Mouse (Mus musculus): ENCODE results near the gene Rnf187. TPM values are rescaled to one million over a fixed set of nuclear protein-coding genes. Genes with fewer than 3 reads are reported as not detected.

Gene Rnf187
- polyA plus RNA-seq, 2 experiments, result 83.3 to 104 TPM

DNA sequence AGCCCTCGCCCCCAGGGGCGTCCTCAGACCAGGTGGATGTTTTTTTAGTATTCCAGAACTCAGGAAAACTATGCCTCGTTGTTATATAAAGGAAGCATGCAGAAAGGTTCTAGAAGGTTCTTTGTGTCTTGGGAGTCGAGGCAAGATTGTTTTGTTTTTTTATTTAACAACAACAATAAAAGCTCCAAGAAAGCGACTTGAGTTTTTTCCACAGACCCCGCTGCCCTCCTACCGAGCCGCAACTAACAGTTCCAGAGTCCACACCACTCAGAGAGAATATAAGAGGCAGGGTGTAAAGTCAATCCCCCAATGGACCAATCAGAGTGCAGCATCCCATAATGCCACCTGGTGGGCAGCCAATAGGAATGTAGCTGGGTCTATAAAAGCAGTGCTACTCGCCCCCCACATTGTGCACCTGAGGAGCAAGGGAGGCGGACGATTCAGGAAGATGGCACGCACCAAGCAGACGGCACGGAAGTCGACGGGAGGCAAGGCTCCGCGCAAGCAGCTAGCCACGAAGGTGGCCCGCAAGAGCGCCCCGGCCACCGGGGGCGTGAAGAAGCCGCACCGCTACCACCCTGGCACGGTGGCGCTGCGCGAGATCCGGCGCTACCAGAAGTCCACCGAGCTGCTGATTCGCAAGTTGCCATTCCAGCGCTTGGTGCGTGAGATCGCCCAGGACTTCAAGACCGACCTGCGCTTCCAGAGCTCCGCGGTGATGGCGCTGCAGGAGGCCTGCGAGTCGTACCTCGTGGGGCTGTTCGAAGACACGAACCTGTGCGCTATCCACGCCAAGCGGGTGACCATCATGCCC, 22.9 kb upstream of the Rnf187 start:
- WGBS (ENCODE audit: insufficient replicate concordance), result 61% methylated on average over 50 of the region's 50 CpGs

DNA sequence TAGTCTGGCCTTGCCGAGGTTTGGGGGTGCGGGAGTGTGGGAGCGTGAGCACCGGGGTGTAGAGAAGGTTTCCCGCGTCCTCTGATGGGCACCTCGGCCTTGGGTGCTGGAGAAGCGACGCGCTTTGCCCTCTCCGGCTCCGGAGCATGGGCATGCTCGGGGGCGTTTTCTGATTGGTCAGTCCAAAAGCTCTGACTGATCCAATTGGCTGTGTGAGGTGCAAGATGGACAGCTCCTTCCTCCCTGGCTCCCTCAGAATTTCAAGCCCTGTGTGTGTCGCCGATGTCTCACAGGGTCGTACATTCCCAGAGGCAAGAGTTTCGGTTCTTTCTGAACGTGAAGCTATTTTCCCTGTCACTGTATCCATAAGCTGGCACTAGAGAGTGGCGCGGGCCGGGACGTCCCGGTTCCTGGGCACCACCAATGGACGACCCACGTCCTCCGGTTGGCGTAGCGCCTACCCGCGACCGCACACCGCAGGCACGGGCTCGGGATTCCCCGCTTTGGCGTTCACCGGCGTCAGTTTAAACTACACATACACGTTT, 21.3 kb upstream of the Rnf187 start:
- H3K27ac ChIP-seq, result peak overlapping the region; percentile 68
- peaks cover 12 to 22% of the 10 kb centered on the region in 2 experiments for H3K4me1 ChIP-seq (replicated peaks; ENCODE audit: control insufficient read depth in 2 of 2, insufficient read depth in 2 of 2, low read length in 1 of 2)
- DNase-seq (ENCODE audit: low read depth in 3 of 3, low spot score in 3 of 3), result peak; percentile 89 to 91 (median 91)
- peak overlapping the region; percentile 73 for H3K9ac ChIP-seq (replicated peaks)
- peak; percentile 91 for ATAC-seq (ENCODE audit: insufficient read depth)
- H3K4me2 ChIP-seq (ENCODE audit: low read depth), result peak overlapping the region; percentile 77
- peak; percentile 32; the same call in 1 of the 2 replicates for TF ChIP-seq EP300 (IDR thresholded peaks at IDR 0.05; ENCODE audit: low read depth)
- peak; percentile 76 for TF ChIP-seq CTCF (IDR thresholded peaks at IDR 0.05; ENCODE audit: low read depth)
- 1% methylated on average over 40 of the region's 40 CpGs for WGBS (ENCODE audit: insufficient replicate concordance)
- peaks cover 25% of the 10 kb centered on the region for H3K27me3 ChIP-seq (ENCODE audit: control insufficient read depth, insufficient read depth, low read length)
- peak overlapping the region; percentile 63 to 76 for H3K4me3 ChIP-seq (ENCODE audit: insufficient read depth in 1 of 2, low read depth in 2 of 2, low read length in 2 of 2)
- H3K36me3 ChIP-seq (replicated peaks; ENCODE audit: control insufficient read depth, insufficient read depth, low read depth), result peaks cover 14% of the 10 kb centered on the region
- peaks cover 3% of the 10 kb centered on the region; the same call in 1 of the 2 replicates for H3K9me3 ChIP-seq (ENCODE audit: control insufficient read depth, low read length)

More for the DNA sequence above, 22.9 kb upstream of the Rnf187 start:
- no peak for DNase-seq (ENCODE audit: low read depth in 3 of 3, low spot score in 3 of 3)
- Histone ChIP-seq H3K9me3 (ENCODE audit: control insufficient read depth, low read length) (peaks cover 3% of the 10 kb centered on the region; the same call in 1 of the 2 replicates), H3K4me2 (ENCODE audit: low read depth) (no peak overlapping the region), H3K36me3 (replicated peaks; ENCODE audit: control insufficient read depth, insufficient read depth, low read depth) (peaks cover 10% of the 10 kb centered on the region), H3K27ac (no peak overlapping the region), H3K4me3 (ENCODE audit: insufficient read depth in 1 of 2, low read depth in 2 of 2, low read length in 2 of 2) (no peak overlapping the region), H3K9ac (replicated peaks) (no peak overlapping the region), H3K27me3 (ENCODE audit: control insufficient read depth, insufficient read depth, low read length) (peaks cover 25% of the 10 kb centered on the region), H3K4me1 (replicated peaks; ENCODE audit: control insufficient read depth in 2 of 2, insufficient read depth in 2 of 2, low read length in 1 of 2) (peaks cover 8 to 24% of the 10 kb centered on the region in 2 experiments)
- TF ChIP-seq CTCF (IDR thresholded peaks at IDR 0.05; ENCODE audit: low read depth), result peak; percentile 3; the same call in 1 of the 2 replicates
- TF ChIP-seq EP300 (IDR thresholded peaks at IDR 0.05; ENCODE audit: low read depth), result no peak
- no peak for ATAC-seq (ENCODE audit: insufficient read depth)

DNA sequence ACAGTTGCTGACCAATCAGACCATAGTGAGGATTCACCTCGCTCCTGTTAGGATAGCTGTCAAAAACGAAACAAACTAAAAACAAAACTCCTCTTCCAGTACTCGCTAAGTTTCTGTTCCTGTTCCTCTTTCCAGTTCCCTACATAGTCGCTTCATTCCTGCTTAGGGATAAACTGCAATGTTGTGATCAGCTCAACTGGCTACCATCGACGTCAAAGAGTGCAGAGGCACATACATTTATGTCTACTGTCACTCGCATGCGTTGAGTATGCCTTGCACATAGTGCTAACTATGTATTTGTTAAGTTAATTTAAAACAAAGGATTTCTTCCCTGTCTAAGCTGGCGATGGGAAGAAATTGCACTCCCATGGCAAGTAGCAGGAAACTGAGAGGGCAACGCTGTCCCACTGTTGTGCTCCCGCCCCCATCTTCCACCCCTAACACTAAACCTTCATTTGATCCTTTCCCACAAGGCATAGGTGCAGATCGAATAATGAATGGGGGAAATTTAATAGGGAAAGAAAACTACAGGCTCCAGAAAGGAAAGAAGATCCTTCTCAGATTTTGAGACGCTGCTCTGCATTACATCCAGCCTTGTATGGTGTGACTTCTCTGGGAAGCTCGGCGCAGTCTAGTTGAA, 20.6 kb upstream of the Rnf187 start:
- Histone ChIP-seq H3K4me1 (replicated peaks; ENCODE audit: control insufficient read depth in 2 of 2, insufficient read depth in 2 of 2, low read length in 1 of 2) (peaks cover 12 to 22% of the 10 kb centered on the region in 2 experiments), H3K9ac (replicated peaks) (peak overlapping the region; percentile 73), H3K4me2 (ENCODE audit: low read depth) (peak overlapping the region; percentile 77), H3K27me3 (ENCODE audit: control insufficient read depth, insufficient read depth, low read length) (peaks cover 25% of the 10 kb centered on the region), H3K9me3 (ENCODE audit: control insufficient read depth, low read length) (peaks cover 3% of the 10 kb centered on the region; the same call in 1 of the 2 replicates), H3K4me3 (ENCODE audit: insufficient read depth in 1 of 2, low read depth in 2 of 2, low read length in 2 of 2) (peak overlapping the region; percentile 63 to 76), H3K36me3 (replicated peaks; ENCODE audit: control insufficient read depth, insufficient read depth, low read depth) (peaks cover 14% of the 10 kb centered on the region), H3K27ac (peak overlapping the region; percentile 68)
- TF ChIP-seq CTCF (IDR thresholded peaks at IDR 0.05; ENCODE audit: low read depth), result no peak
- no peak for TF ChIP-seq EP300 (IDR thresholded peaks at IDR 0.05; ENCODE audit: low read depth)
- ATAC-seq (ENCODE audit: insufficient read depth) (no peak), DNase-seq (ENCODE audit: low read depth in 3 of 3, low spot score in 3 of 3) (peak in 1 of 3 experiments; percentile 45)
- WGBS (ENCODE audit: insufficient replicate concordance), result 11% methylated on average over 15 of the region's 15 CpGs

DNA sequence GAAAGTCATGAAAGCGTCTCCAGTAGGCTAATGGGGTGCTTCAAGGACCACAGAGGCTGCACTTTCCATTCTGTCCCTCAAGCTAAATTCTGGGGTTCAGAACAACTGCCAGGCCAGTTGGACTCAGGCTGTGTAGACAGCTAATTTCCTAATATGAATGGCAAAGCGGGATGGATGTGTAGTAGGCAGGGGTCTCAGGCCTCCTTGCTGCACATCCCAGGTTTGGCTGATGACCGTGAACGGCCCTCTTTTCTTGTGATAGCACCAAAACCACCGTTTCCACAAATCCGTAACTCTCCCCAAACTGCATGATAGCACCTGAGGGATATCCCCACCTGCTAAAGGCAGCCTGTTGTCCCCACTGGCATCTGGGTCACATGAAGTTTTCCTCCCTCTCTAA, 19.8 kb upstream of the Rnf187 start:
- Histone ChIP-seq H3K4me3 (ENCODE audit: insufficient read depth in 1 of 2, low read depth in 2 of 2, low read length in 2 of 2) (peak overlapping the region; percentile 4 to 63; a peak in 3 of 4 replicates), H3K27me3 (ENCODE audit: control insufficient read depth, insufficient read depth, low read length) (peaks cover 22% of the 10 kb centered on the region), H3K36me3 (replicated peaks; ENCODE audit: control insufficient read depth, insufficient read depth, low read depth) (peaks cover 14% of the 10 kb centered on the region), H3K9ac (replicated peaks) (peak overlapping the region; percentile 73), H3K9me3 (ENCODE audit: control insufficient read depth, low read length) (peaks cover 3% of the 10 kb centered on the region; the same call in 1 of the 2 replicates), H3K4me1 (replicated peaks; ENCODE audit: control insufficient read depth in 2 of 2, insufficient read depth in 2 of 2, low read length in 1 of 2) (peaks cover 12 to 22% of the 10 kb centered on the region in 2 experiments), H3K27ac (peak overlapping the region; percentile 68), H3K4me2 (ENCODE audit: low read depth) (peak overlapping the region; percentile 77)
- ATAC-seq (ENCODE audit: insufficient read depth) (no peak), DNase-seq (ENCODE audit: low read depth in 3 of 3, low spot score in 3 of 3) (no peak)
- no peak for TF ChIP-seq CTCF (IDR thresholded peaks at IDR 0.05; ENCODE audit: low read depth)
- no peak for TF ChIP-seq EP300 (IDR thresholded peaks at IDR 0.05; ENCODE audit: low read depth)
- WGBS (ENCODE audit: insufficient replicate concordance), result 72% methylated on average over 6 of the region's 6 CpGs

Measured in liver, embryonic 14.5 days (tissue).